Mouse (Mus musculus) liver, postnatal 0 days (tissue): ENCODE results near the gene Usp37.

Experiments
- CTCF ChIP-seq: sonication (generic); IDR thresholded peaks from 2 replicates; pipeline ENCODE4 v1.5.1; 2016; ENCODE audit warnings: antibody characterized with exemption, low read depth
- EP300 ChIP-seq: IDR thresholded peaks from 2 replicates; pipeline ENCODE4 v1.6.1; 2016; ENCODE audit warnings: antibody characterized with exemption, low read depth, mild to moderate bottlenecking

DNA sequence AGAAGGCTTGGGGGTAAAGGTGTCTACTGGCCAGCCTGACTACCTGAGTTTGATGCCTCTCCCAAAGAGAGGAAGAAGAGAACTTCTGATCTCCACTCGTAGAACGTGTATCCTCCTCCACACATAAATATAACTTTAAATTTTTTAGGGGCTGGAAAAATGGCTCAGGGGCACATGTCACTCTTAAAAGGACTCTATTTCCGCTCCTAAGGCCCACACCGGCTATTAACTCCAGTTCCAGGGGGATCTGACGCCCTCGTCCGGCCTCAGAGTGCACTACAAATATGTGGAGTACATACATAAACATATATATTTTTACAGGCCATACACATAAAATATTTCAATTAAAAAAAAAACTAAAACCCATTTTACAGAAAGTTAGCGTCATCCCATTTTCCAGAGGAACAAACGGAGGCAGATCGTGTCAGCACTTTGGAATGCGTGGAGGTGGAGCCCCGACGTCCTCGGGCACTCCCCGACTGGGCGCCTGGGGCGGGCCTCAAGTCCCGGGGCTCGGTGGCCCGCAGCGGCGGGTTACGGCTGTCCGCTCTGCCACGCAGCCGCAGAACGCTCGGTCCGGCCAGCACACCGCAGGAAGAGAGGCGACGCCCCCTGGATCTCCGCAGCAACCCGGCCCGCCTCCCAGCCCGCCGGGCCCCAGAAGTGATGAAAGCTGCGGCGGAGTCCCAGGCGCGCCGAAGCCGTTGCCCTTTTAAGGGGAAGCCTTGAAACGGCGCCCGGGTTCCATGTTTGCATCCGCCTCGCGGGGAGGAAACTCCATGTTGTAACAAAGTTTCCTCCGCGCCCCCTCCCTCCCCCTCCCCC, 152.9 kb downstream of the Usp37 start, which contains the start of gene Ctdsp1:
- TF ChIP-seq CTCF (peak; percentile 32), EP300 (peak; percentile 6; the same call in 1 of the 2 replicates)
